Mouse (Mus musculus): ENCODE measurements at regions not wholly inside any gene's neighbourhood (a gene's known extent, or its start where the extent isn't known, plus 50 kb on each side); places are given as distances from the start of the nearest gene placed in this dataset.

DNA sequence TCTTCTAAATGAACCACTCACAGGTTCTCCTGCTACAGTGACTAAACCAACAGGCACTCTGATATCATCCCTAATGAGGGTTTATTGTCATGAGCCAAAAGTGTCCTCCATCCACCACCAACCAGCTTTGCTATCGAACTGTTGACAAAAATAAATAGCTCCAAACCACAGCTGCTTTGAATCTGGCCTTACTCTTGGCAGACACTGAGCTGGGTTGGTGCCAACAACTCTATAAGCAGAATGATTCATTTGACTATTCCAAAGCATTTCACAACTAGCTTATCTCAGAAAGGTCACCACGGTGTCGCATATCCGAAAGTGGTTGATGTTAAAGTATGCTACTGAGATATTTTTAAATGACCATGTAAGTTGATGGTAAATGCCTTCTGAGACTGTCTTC is 148.5 kb upstream of the Gria1 start:
- TF ChIP-seq CTCF (IDR thresholded peaks at IDR 0.05; ENCODE audit: low read depth), result no peak
- no peak for TF ChIP-seq EP300 (IDR thresholded peaks at IDR 0.05; ENCODE audit: low read depth)
